Mouse (Mus musculus): Measurements from ENCODE around the gene Nlrx1.

Gene Nlrx1

GRCm38 (mm10) chr9:44269077-44269476 is 678 bp upstream of the Nlrx1 start:
- peak; percentile 56 for DNase-seq (ENCODE audit: low read depth, low spot score)

GRCm38 (mm10) chr9:44268027-44268360 is 405 bp downstream of the Nlrx1 start:
- DNase-seq (ENCODE audit: low read depth, low spot score) = peak; percentile 82

GRCm38 (mm10) chr9:44267319-44268026 is 926 bp downstream of the Nlrx1 start:
- DNase-seq (ENCODE audit: low read depth, low spot score) = no peak

GRCm38 (mm10) chr9:44266478-44267226 is 1.7 kb downstream of the Nlrx1 start:
- DNase-seq (ENCODE audit: low read depth, low spot score) = no peak

- no peak for DNase-seq (ENCODE audit: low read depth, low spot score)
Measured at GRCm38 (mm10) chr9:44261388-44261787, 7.0 kb downstream of the Nlrx1 start.

- no peak for DNase-seq (ENCODE audit: low read depth, low spot score)
Measured at GRCm38 (mm10) chr9:44259014-44259413, 9.4 kb downstream of the Nlrx1 start.

GRCm38 (mm10) chr9:44256213-44256612 is 12.2 kb downstream of the Nlrx1 start:
- DNase-seq (ENCODE audit: low read depth, low spot score) = no peak

- DNase-seq (ENCODE audit: low read depth, low spot score) = no peak
Measured at GRCm38 (mm10) chr9:44255136-44255521, 13.3 kb downstream of the Nlrx1 start.

- DNase-seq (ENCODE audit: low read depth, low spot score) = no peak
Measured at GRCm38 (mm10) chr9:44254508-44255135, 13.8 kb downstream of the Nlrx1 start.

- no peak for DNase-seq (ENCODE audit: low read depth, low spot score)
Measured at GRCm38 (mm10) chr9:44253441-44253840, 15.0 kb downstream of the Nlrx1 start.

- no peak for DNase-seq (ENCODE audit: low read depth, low spot score)
Measured at GRCm38 (mm10) chr9:44251314-44251713, 17.1 kb downstream of the Nlrx1 start, which contains the start of gene Pdzd3. Gene Pdzd3, minus strand, starts transcription at chr9:44251471.

GRCm38 (mm10) chr9:44250445-44250844 is 18.0 kb downstream of the Nlrx1 start:
- no peak for DNase-seq (ENCODE audit: low read depth, low spot score)

- peak; percentile 67 for DNase-seq (ENCODE audit: low read depth, low spot score)
Measured at GRCm38 (mm10) chr9:44249181-44250146, 18.9 kb downstream of the Nlrx1 start.

GRCm38 (mm10) chr9:44247907-44248306 is 20.5 kb downstream of the Nlrx1 start:
- no peak for DNase-seq (ENCODE audit: low read depth, low spot score)

- DNase-seq (ENCODE audit: low read depth, low spot score) = no peak
Measured at GRCm38 (mm10) chr9:44243621-44244020, 24.8 kb downstream of the Nlrx1 start.

GRCm38 (mm10) chr9:44241418-44241817 is 27.0 kb downstream of the Nlrx1 start:
- DNase-seq (ENCODE audit: low read depth, low spot score) = no peak

GRCm38 (mm10) chr9:44240911-44241310 is 27.5 kb downstream of the Nlrx1 start:
- DNase-seq (ENCODE audit: low read depth, low spot score) = no peak

GRCm38 (mm10) chr9:44240399-44240798 is 28.0 kb downstream of the Nlrx1 start, which contains the start of gene Ccdc153:
Gene Ccdc153, plus strand, starts transcription at chr9:44240676.
- no peak for DNase-seq (ENCODE audit: low read depth, low spot score)

- DNase-seq (ENCODE audit: low read depth, low spot score) = peak; percentile 74
Measured at GRCm38 (mm10) chr9:44239447-44239846, 29.0 kb downstream of the Nlrx1 start.

GRCm38 (mm10) chr9:44238501-44239190 is 29.8 kb downstream of the Nlrx1 start:
- DNase-seq (ENCODE audit: low read depth, low spot score) = no peak

GRCm38 (mm10) chr9:44237128-44237527 is 31.3 kb downstream of the Nlrx1 start:
- DNase-seq (ENCODE audit: low read depth, low spot score) = no peak

Measured in A20 (cell line).